Mouse (Mus musculus): ENCODE measurements around the gene Txnrd2.

Gene Txnrd2

DNA sequence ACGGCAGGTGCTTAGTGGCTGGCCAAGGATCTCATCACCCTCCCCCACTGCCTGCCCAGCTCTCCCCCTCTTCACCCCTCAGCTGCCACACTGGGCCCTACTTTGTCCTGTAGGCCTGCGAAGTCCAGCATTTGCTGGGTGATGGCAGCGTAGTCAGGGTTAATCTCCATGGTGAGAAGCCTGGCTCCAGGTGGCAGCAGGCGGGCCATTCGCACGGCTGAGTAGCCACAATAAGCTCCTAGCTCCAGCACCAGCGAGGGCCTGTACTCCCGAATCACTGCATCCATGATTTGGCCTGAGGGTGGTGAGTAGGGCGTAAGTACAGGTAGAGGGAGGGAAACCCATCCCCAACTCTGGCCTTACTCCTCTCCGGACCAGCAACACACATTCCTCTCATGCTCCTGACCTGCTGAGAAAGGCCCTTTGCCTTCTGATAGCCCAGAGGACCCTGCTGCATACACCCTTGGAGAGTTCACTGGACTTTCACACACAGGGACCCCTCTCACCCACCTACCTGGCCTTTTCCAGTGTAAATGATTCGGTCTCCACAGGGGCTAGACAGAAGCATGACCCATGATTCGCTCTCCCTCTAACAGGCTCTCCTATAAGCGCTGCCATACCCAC lies 15.0 kb upstream of the Txnrd2 start:
- in situ Hi-C loops (cut with MboI; ENCODE audit: low pct_unique_long_range_greater_than_20kb in 1 of 2, low sequenced_read_pairs in 2 of 2, unreplicated experiment in 1 of 2), result no loop called here

DNA sequence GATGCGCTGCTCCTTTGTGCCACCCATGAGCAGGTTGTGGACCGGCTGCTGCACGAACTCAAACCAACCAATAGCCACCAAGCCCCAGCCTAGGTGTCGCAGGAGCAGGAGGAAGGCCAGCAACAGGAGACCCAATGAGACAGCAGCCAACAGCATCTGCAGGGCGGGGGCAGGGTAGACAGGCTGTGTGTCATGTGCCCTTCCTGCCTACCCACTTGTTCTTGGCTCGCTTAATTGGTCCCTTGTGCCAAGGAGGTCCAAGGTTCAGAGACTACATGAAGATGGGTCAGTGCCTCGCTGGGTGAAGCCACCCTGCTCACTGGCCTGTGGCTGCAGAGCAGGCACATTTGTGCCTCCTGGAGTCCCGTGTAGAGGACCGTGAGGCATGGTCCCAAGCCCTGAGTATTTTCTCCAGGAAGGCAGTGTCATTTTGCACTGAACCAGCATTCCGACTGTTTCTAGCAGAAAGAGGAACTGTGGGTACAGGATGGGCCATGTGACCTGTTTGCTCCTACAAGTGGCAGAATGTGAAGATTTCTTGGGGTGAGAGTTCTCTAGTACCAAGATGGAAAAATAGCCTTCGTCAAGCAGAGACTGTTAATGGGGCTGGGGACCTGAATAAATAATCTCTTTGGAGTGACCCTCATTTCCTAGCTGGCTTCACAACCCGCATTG lies 14.2 kb upstream of the Txnrd2 start:
- in situ Hi-C loops (cut with MboI; ENCODE audit: low pct_unique_long_range_greater_than_20kb in 1 of 2, low sequenced_read_pairs in 2 of 2, unreplicated experiment in 1 of 2), result no loop called here

DNA sequence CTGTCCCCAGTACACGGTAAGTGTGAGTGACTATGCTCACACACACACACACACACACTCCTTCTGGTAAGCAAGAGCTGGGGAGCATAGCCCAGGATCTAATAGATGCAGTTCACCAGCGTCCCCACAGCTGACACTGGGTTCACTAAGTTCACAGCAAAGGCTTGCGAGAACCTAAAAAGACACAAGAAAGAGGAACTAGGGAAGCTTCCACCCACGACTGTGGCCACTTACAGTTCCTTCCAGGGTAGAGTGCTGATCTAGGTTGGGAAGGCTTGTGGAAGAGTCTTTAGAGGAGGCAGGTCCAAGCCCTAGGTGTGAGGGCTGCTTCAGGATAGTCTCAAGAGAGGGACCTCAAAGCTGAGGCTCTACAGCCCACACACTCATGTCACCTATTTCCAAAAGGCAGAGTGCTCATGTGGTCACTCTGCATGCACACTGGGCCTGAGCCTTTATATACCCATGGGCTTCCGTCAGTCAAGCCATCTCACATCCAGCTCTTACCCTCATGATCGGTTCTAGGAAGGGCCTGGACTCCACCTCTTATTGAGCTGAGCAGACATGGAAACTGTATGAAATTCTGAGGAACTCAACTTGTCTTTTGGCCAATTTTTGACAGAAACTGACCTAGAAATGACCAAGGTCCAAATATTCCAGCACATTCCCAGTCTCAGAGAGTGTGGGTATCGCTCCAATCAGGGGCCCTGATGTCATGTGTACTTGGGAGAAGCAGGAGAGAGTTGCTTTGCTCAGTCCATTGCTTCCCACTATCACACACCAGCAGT lies 13.0 kb upstream of the Txnrd2 start:
- in situ Hi-C loops (cut with MboI; ENCODE audit: low pct_unique_long_range_greater_than_20kb in 1 of 2, low sequenced_read_pairs in 2 of 2, unreplicated experiment in 1 of 2), result no loop called here

GRCm38 (mm10) chr16:18416094-18416761 lies 10.0 kb upstream of the Txnrd2 start:
- in situ Hi-C loops (cut with MboI; ENCODE audit: low pct_unique_long_range_greater_than_20kb in 1 of 2, low sequenced_read_pairs in 2 of 2, unreplicated experiment in 1 of 2), result no loop called here

DNA sequence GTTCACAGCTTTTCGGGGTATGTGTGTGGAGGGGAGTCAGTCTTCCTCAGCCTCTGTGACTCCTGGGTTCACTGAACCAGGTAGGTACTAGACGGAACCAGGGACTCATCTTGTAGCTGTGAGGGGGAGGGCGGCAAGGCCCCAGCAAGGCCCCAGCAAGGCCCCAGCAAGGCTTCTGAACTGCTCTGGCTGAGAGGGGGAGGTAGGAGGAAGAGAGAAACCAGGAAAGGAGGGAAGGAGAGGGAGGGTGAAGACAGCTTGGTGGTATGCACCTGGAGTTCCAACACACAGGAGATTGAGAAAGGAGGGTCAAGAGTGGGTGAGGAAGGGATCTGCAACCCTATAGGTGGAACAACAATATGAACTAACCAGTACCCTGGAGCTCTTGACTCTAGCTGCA lies 9.3 kb upstream of the Txnrd2 start:
- in situ Hi-C loops (cut with MboI; ENCODE audit: low pct_unique_long_range_greater_than_20kb in 1 of 2, low sequenced_read_pairs in 2 of 2, unreplicated experiment in 1 of 2), result no loop called here

GRCm38 (mm10) chr16:18417491-18417890 lies 8.7 kb upstream of the Txnrd2 start:
- in situ Hi-C loops (cut with MboI; ENCODE audit: low pct_unique_long_range_greater_than_20kb in 1 of 2, low sequenced_read_pairs in 2 of 2, unreplicated experiment in 1 of 2), result no loop called here

GRCm38 (mm10) chr16:18418756-18419602 lies 7.2 kb upstream of the Txnrd2 start:
- in situ Hi-C loops (cut with MboI; ENCODE audit: low pct_unique_long_range_greater_than_20kb in 1 of 2, low sequenced_read_pairs in 2 of 2, unreplicated experiment in 1 of 2), result no loop called here

DNA sequence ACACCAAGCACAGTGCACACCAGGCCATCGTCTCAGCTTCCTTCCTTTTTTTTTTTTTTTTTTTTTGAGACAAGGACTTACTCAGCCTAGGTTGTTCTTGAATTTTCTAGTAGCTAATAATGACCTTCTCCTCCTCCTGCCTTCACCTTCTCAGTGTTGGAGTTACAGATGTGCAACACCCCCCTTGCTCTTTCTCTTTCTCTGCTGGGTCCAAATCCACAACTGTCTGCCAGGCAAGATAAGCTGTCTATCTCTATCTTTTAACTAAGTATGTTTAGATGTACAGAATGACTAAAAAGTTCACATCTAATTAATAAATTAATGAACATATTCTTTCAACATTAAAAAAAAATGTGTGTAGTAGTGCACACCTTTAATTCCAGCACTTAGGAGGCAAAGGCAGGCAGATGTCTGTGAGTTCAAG lies 6.6 kb upstream of the Txnrd2 start:
- in situ Hi-C loops (cut with MboI; ENCODE audit: low pct_unique_long_range_greater_than_20kb in 1 of 2, low sequenced_read_pairs in 2 of 2, unreplicated experiment in 1 of 2), result loop anchor here in 1 of 2 experiments (5.0 kb wide), 1 partner anchor 67 kb away; no protein-coding TSS in a partner anchor

DNA sequence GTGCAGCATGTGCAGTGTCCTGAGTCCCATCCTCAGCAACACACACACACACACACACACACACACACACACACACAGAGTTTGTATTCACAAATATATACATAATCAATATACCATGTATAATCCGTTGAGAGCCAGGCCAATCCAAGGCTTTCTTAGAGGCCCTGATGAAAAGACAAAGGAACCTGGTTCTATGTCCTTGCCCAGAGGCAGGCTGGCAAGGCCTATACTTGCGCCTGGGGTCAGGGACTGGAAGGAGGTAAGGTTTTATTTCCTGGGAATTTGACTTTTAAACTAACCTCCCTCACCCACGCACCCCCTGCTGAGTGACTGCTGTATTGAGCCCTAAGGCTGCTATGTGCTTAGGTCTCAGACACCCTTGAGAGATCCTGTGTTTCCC lies 5.6 kb upstream of the Txnrd2 start:
- in situ Hi-C loops (cut with MboI; ENCODE audit: low pct_unique_long_range_greater_than_20kb in 1 of 2, low sequenced_read_pairs in 2 of 2, unreplicated experiment in 1 of 2), result loop anchor here in 1 of 2 experiments (5.0 kb wide), 1 partner anchor 68 kb away; no protein-coding TSS in a partner anchor

- in situ Hi-C loops (cut with MboI; ENCODE audit: low pct_unique_long_range_greater_than_20kb in 1 of 2, low sequenced_read_pairs in 2 of 2, unreplicated experiment in 1 of 2), result loop anchor here in 1 of 2 experiments (5.0 kb wide), 1 partner anchor 71 kb away; no protein-coding TSS in a partner anchor
These were observed 2.8 kb upstream of the Txnrd2 start for GRCm38 (mm10) chr16:18423203-18423914.

DNA sequence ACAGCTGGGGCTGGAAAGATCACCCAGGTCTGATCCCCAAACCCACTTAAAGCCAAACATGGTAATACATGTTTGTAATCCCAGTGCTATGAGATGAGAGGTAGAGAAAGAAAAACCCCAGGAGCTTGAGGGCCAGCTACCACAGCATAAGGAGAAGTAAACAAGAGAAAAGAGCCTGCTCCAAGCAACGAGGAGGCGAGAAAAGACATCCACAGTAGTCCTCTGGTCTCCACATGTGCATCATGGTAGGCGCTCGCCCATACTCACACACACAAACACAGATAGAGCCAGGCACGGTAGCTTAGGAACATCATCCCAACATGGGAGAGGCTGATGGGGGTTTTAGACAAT lies 2.3 kb upstream of the Txnrd2 start:
- in situ Hi-C loops (cut with MboI; ENCODE audit: low pct_unique_long_range_greater_than_20kb in 1 of 2, low sequenced_read_pairs in 2 of 2, unreplicated experiment in 1 of 2), result loop anchor here in 1 of 2 experiments (5.0 kb wide), 1 partner anchor 72 kb away; no protein-coding TSS in a partner anchor

DNA sequence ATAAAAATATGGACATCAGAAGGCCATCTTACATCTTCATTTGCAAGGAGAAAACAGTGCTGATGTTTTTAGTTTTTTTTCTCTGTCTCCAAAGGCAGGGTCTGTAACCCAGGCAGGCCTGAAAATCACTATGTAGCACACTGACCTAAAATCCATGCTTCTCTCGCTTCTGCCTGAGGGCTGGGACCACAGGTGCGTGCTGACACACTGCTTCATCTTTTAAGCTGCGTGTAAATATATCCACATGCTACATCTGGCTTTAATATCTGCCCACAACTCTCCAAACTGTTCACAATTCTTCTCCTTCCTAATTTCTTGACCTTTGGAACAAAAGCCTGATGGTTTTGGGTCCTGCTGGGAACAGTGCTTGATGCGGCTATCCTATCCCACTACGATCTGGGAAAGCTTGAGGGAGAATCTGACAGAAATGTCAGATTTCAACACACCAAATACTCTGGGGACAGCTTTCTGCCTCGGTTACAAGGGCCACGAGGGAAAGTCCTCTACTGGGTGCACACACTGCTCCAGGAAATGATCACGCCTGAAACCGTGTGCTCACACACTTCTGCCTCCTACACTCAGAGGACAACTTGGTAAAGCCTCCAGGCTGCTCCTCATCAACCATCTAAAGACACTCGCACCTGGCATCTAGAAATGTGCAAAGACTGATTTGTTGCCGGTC lies 1.7 kb upstream of the Txnrd2 start:
- in situ Hi-C loops (cut with MboI; ENCODE audit: low pct_unique_long_range_greater_than_20kb in 1 of 2, low sequenced_read_pairs in 2 of 2, unreplicated experiment in 1 of 2), result loop anchor here in 1 of 2 experiments (5.0 kb wide), 1 partner anchor 72 kb away; no protein-coding TSS in a partner anchor

DNA sequence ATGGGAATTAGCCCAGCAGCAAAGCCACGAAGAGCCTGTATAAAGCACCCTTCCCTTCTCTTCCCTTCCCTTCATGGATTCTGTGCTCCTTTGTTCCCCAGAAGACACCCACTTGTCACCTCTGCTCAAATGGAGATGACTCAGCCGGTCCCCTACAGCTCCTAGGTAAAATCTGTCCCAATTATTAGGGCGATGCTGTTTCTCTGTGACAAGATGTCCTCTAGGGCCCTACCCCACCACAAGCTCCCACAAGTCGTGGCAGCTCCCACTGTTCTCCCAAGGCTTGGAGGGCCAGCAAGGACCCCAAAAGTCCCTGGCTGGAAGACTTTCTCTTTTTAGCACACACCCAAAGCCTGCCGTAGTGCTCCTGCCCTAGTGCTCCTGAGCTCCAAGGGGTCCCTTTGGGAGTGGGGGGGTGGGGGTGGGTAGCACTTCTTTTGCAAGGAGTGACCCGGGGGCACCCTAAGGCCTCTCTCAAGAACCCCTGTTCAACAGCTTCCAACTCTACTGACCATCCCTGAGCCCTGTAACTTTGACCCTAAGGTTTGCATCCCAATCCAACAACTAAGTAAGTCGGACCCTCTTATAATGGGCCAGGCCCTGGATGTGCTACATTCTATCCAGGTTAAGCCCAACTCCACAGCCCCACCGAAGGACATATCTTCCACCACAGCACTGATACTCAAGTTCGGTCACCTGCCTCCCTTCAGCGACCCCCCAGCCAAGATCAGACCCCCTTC lies 539 bp upstream of the Txnrd2 start:
- in situ Hi-C loops (cut with MboI; ENCODE audit: low pct_unique_long_range_greater_than_20kb in 1 of 2, low sequenced_read_pairs in 2 of 2, unreplicated experiment in 1 of 2), result no loop called here

DNA sequence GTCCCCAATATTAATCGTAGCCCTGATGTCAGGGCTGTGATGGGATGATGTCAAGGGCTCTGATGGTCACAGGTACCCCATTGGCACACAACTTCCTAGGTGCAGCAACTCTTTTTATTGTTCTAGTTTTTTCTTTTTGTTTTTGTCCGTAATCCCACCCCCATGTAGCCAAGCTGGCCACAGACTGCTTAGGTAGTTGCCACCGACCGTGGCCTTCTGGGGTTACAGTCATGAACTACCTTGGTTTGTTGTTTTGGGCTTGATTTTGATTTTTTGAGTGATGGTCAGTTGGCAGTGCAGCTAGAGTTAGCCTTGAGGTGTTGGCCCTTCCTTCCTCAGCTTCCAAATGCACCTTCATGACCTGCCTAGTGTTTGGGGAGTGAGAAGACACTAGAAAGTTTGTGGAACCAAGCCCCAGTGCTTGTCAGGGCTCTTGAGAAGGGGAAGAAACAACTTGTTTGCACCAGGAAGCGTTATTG lies 657 bp downstream of the Txnrd2 start, which contains the start of gene Comt:
Gene Comt (minus strand): TSS at position 51 of the 479 bp plus-strand sequence.
- in situ Hi-C loops (cut with MboI; ENCODE audit: low pct_unique_long_range_greater_than_20kb in 1 of 2, low sequenced_read_pairs in 2 of 2, unreplicated experiment in 1 of 2), result no loop called here

- in situ Hi-C loops (cut with MboI; ENCODE audit: low pct_unique_long_range_greater_than_20kb in 1 of 2, low sequenced_read_pairs in 2 of 2, unreplicated experiment in 1 of 2), result no loop called here
These were observed 1.9 kb downstream of the Txnrd2 start for GRCm38 (mm10) chr16:18428011-18428515.

DNA sequence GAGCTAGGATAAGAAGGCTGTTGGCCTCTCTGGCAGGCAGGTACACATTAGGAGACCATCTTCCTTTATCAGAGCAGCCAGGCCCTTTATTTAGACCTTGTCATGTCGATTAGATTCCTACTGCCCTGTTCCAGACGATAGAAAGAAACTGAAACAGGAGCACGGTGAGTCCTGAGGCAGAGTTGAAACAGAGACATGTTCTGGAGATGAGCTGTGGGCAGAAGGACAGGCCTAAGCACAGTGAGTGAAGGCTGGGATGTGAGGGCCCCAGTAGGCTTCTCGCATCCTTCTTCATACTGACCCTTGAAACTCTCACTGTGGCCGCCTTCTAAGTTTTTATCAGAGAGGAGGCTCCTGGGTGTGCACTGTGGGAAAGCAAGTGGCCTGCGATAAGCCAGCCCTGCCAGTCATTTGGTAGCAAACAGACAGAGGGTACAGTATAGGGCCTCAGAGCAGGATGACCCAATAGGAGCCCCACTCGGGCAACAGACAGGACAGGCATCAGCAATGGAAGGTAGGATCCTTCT lies 2.4 kb downstream of the Txnrd2 start:
- in situ Hi-C loops (cut with MboI; ENCODE audit: low pct_unique_long_range_greater_than_20kb in 1 of 2, low sequenced_read_pairs in 2 of 2, unreplicated experiment in 1 of 2), result no loop called here
